Mouse (Mus musculus): ENCODE measurements at regions not wholly inside any gene's neighbourhood (a gene's known extent, or its start where the extent isn't known, plus 50 kb on each side); places are given as distances from the start of the nearest gene placed in this dataset.

DNA sequence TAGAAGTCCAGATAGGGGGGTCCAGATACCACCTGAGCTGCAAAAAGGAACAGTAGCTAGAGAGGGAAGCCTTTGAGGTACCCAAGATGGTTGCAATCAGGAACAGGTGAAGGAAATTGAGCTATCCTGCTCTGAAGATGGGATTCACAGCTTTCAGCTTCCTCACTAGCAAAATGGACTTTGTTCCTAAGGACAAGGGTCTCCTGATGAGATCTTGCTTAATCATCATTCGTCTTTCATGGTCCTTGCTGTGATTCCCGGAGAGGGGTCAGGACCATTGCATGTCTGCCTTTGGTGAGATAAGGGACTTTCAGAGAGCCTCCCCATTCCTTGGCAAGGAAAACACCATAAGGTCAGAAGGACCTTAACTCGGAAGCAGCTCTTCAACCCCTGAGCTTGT, 549.4 kb upstream of the Mgmt start:
- Histone ChIP-seq H3K4me1 (ENCODE audit: control insufficient read depth, insufficient read depth, low read length) (peaks cover 22% of the 10 kb centered on the region), H3K36me3 (ENCODE audit: control insufficient read depth, insufficient read depth, low read length) (no peaks in the 10 kb centered on the region), H3K4me3 (ENCODE audit: insufficient read depth, low read depth, low read length) (no peak overlapping the region), H3K27me3 (replicated peaks; ENCODE audit: control insufficient read depth, insufficient read depth, low read length) (no peaks in the 10 kb centered on the region), H3K27ac (ENCODE audit: insufficient read depth, low read depth, low read length) (no peak overlapping the region)
- no peak for TF ChIP-seq CTCF (conservative IDR thresholded peaks at IDR 0.05; ENCODE audit: insufficient read depth, insufficient read length, low read depth, low read length)
- TF ChIP-seq POLR2A (IDR thresholded peaks at IDR 0.05; ENCODE audit: low read depth, low read length), result no peak
- peak; percentile 52 for DNase-seq
- WGBS, result 68% methylated on average over 3 of the region's 3 CpGs

DNA sequence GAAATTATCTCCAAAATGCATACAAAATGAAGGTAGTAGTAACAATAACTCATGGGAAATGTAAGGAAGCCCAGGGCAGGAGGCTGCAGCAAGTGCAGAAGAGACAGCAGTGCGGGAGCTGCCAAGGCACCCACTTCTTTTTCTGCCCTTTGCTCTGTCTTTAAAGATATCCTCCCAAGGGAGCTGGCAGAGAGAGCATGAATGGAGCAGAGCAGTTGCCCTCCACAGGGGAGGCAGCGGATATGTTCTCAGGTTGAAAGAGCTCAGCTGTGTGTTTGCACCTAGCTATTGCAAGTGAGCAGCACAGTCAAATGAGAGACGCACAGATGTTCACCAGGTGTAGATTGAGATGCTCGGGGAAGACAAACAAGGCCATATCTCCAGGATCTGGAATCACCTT, 547.9 kb upstream of the Mgmt start:
- no peak overlapping the region for H3K4me3 ChIP-seq (ENCODE audit: insufficient read depth, low read depth, low read length)
- H3K27ac ChIP-seq (ENCODE audit: insufficient read depth, low read depth, low read length), result no peak overlapping the region
- peaks cover 22% of the 10 kb centered on the region for H3K4me1 ChIP-seq (ENCODE audit: control insufficient read depth, insufficient read depth, low read length)
- H3K36me3 ChIP-seq (ENCODE audit: control insufficient read depth, insufficient read depth, low read length), result no peaks in the 10 kb centered on the region
- H3K27me3 ChIP-seq (replicated peaks; ENCODE audit: control insufficient read depth, insufficient read depth, low read length), result no peaks in the 10 kb centered on the region
- peak; percentile 60 for DNase-seq
- TF ChIP-seq POLR2A (IDR thresholded peaks at IDR 0.05; ENCODE audit: low read depth, low read length), result no peak
- TF ChIP-seq CTCF (conservative IDR thresholded peaks at IDR 0.05; ENCODE audit: insufficient read depth, insufficient read length, low read depth, low read length), result no peak
- WGBS, result 71% methylated on average over 4 of the region's 4 CpGs

DNA sequence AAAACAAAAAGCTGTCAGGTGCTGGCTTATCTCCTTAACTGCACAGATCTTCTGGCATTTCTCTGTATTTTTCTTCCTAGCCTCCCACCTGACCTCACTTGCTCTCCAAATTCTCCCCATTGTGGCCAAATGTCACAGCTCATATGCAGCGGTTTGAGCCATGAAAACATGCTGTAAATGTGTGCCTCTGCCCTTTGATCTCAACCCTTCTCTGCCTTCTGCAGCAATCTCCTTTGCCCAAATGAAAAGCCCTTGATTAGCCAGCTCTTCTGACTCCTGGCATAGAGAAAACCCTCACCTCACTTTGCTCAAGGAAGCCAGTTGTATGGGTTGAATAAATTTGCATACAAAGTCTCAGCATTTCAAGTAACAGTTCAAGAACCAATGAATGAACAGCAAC, 546.1 kb upstream of the Mgmt start:
- DNase-seq, result peak; percentile 55
- Histone ChIP-seq H3K27me3 (replicated peaks; ENCODE audit: control insufficient read depth, insufficient read depth, low read length) (no peaks in the 10 kb centered on the region), H3K4me1 (ENCODE audit: control insufficient read depth, insufficient read depth, low read length) (peaks cover 13% of the 10 kb centered on the region), H3K36me3 (ENCODE audit: control insufficient read depth, insufficient read depth, low read length) (no peaks in the 10 kb centered on the region), H3K4me3 (ENCODE audit: insufficient read depth, low read depth, low read length) (no peak overlapping the region), H3K27ac (ENCODE audit: insufficient read depth, low read depth, low read length) (no peak overlapping the region)
- TF ChIP-seq CTCF (conservative IDR thresholded peaks at IDR 0.05; ENCODE audit: insufficient read depth, insufficient read length, low read depth, low read length) (no peak), POLR2A (IDR thresholded peaks at IDR 0.05; ENCODE audit: low read depth, low read length) (no peak)
- 31% methylated on average over 1 of the region's 1 CpGs for WGBS

DNA sequence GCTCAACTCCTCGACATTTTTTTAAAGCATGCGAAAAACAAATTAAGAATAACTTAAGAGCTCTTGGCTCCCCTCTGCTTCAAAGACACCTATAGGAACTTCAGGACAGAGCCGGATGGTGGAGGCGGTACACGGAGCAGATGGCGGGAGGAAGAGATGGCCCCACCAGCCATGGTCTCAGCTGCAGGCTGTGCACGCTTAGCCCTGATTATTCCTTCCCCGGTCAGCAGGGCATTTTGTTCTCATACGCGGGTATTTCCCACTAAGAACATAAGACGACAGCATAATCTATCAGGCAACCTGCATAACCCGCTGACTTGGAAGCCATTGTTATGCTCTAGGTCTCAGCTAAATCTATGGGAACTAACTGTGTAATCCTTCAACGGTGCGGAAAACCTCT, 544.8 kb upstream of the Mgmt start:
- TF ChIP-seq CTCF (conservative IDR thresholded peaks at IDR 0.05; ENCODE audit: insufficient read depth, insufficient read length, low read depth, low read length) (no peak), POLR2A (IDR thresholded peaks at IDR 0.05; ENCODE audit: low read depth, low read length) (no peak)
- H3K27ac ChIP-seq (ENCODE audit: insufficient read depth, low read depth, low read length), result no peak overlapping the region
- no peaks in the 10 kb centered on the region for H3K27me3 ChIP-seq (replicated peaks; ENCODE audit: control insufficient read depth, insufficient read depth, low read length)
- no peak overlapping the region for H3K4me3 ChIP-seq (ENCODE audit: insufficient read depth, low read depth, low read length)
- WGBS, result 91% methylated on average over 14 of the region's 14 CpGs
- no peak for DNase-seq
- H3K36me3 ChIP-seq (ENCODE audit: control insufficient read depth, insufficient read depth, low read length), result no peaks in the 10 kb centered on the region
- H3K4me1 ChIP-seq (ENCODE audit: control insufficient read depth, insufficient read depth, low read length), result peaks cover 9% of the 10 kb centered on the region; the same call in 1 of the 2 replicates

DNA sequence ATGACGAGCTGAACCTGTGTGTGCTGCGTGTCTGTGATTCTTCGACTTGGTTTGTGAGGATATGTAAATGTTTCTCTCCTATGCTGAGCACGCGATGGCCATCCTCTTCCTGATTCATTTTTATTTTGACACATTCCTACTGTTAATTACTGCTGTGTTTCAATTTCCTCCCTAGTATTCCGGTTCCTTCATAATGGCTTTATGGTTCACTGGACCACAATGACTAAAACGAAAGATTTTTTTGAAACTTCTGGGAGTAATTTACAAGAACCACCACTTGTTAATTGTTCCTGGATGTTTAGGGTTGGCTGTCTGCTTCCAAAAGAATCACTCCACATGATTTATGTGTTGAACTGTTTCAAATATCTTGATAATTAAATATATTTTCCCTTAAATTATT, 537.4 kb upstream of the Mgmt start:
- Histone ChIP-seq H3K36me3 (ENCODE audit: control insufficient read depth, insufficient read depth, low read length) (no peaks in the 10 kb centered on the region), H3K4me1 (ENCODE audit: control insufficient read depth, insufficient read depth, low read length) (0 out of 2 replicates have a peak, but pooled peaks cover 2% of the 10 kb centered on the region), H3K27me3 (replicated peaks; ENCODE audit: control insufficient read depth, insufficient read depth, low read length) (no peaks in the 10 kb centered on the region), H3K4me3 (ENCODE audit: insufficient read depth, low read depth, low read length) (no peak overlapping the region), H3K27ac (ENCODE audit: insufficient read depth, low read depth, low read length) (no peak overlapping the region)
- no peak for DNase-seq
- TF ChIP-seq POLR2A (IDR thresholded peaks at IDR 0.05; ENCODE audit: low read depth, low read length) (no peak), CTCF (conservative IDR thresholded peaks at IDR 0.05; ENCODE audit: insufficient read depth, insufficient read length, low read depth, low read length) (no peak)
- WGBS, result 27% methylated on average over 7 of the region's 7 CpGs

DNA sequence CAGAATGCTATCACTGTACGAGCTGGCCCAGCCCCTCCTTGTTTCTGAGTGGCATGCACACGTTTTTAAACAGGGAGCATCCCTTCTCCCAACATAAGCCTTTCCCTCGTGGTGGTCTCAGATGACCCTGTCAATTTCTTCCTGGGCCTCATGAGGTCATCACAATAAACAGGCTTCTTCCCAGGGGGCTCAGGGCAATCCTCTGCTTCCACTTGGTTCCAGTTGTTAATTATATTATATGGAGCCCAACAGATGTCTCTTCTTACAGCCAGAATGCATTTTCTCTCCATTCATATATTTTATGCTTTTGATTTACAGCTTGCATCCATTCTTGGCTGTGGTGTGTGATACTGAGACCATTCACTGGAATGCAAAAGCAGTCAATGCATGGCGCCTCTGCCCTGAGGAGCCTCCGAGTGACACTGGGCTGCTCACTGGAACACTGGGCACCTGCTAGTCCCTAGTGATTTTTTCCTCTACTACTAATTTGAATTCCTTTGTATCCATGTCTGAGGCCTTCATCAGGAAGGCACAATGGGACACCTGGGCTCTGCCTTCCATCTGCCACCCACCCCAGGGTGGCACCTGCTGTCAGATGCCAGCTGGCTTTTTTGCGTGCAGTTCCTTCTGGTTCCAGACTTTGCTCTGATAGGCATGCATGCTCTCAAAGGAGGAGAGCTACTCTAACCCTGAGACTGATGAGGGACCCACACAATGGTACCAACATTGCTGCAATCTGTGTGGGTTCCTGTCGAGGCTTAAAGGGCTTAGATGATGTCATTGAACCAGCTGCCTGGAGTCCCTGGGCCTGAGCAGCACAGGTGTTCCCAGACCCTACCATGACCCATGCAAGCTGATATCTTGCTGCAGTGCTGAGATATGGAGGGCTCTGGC, 528.8 kb upstream of the Mgmt start:
- no peak for TF ChIP-seq CTCF (conservative IDR thresholded peaks at IDR 0.05; ENCODE audit: insufficient read depth, insufficient read length, low read depth, low read length)
- TF ChIP-seq POLR2A (IDR thresholded peaks at IDR 0.05; ENCODE audit: low read depth, low read length), result no peak
- no peak for DNase-seq
- no peaks in the 10 kb centered on the region for H3K36me3 ChIP-seq (ENCODE audit: control insufficient read depth, insufficient read depth, low read length)
- H3K27me3 ChIP-seq (replicated peaks; ENCODE audit: control insufficient read depth, insufficient read depth, low read length), result no peaks in the 10 kb centered on the region
- no peak overlapping the region for H3K4me3 ChIP-seq (ENCODE audit: insufficient read depth, low read depth, low read length)
- 63% methylated on average over 7 of the region's 7 CpGs for WGBS
- H3K27ac ChIP-seq (ENCODE audit: insufficient read depth, low read depth, low read length), result no peak overlapping the region
- H3K4me1 ChIP-seq (ENCODE audit: control insufficient read depth, insufficient read depth, low read length), result no peaks in the 10 kb centered on the region

DNA sequence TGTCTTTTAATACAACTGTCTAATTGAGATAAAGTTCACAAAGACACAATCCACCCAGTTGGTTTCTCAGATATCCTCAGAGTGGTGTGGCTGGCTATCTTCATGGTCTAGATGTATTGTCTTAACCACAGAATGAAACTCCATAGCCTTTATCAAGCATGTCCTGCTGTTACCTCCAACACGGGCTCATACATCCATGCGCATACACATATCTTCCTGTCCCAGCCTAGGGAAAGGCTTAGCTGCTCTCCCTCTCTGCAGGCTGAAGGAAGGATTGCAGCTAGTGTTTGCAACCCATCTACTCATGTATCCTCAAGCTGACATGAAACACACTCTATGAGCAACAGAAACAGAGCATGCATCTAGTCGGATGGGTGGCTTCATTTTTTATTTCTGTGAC, 517.2 kb upstream of the Mgmt start:
- 79% methylated on average over 3 of the region's 3 CpGs for WGBS
- TF ChIP-seq POLR2A (IDR thresholded peaks at IDR 0.05; ENCODE audit: low read depth, low read length), result no peak
- 0 out of 2 replicates have a peak, but pooled peaks have one; percentile 11 for TF ChIP-seq CTCF (conservative IDR thresholded peaks at IDR 0.05; ENCODE audit: insufficient read depth, insufficient read length, low read depth, low read length)
- peaks cover 9% of the 10 kb centered on the region; the same call in 1 of the 2 replicates for H3K4me1 ChIP-seq (ENCODE audit: control insufficient read depth, insufficient read depth, low read length)
- no peaks in the 10 kb centered on the region for H3K36me3 ChIP-seq (ENCODE audit: control insufficient read depth, insufficient read depth, low read length)
- no peak overlapping the region for H3K27ac ChIP-seq (ENCODE audit: insufficient read depth, low read depth, low read length)
- no peak for DNase-seq
- H3K27me3 ChIP-seq (replicated peaks; ENCODE audit: control insufficient read depth, insufficient read depth, low read length), result no peaks in the 10 kb centered on the region
- H3K4me3 ChIP-seq (ENCODE audit: insufficient read depth, low read depth, low read length), result no peak overlapping the region
